Mouse (Mus musculus): ENCODE results near the gene Olfr39.
"Not testable (repeated sequence)": the region's sequence is repeated elsewhere in the genome, so short reads cannot be mapped to it uniquely, and the experiment has no call there.

Gene Olfr39

GRCm38 (mm10) chr9:20282051-20282450 is at the start of gene Olfr39:
Gene Olfr39 (plus strand): TSS chr9:20282351.
- DNase-seq, result no peak

- no peak for DNase-seq
Observed at GRCm38 (mm10) chr9:20236819-20237218, 45.3 kb upstream of the Olfr39 start, which contains the start of gene Olfr872. Gene Olfr872 (plus strand): TSS chr9:20237119.

GRCm38 (mm10) chr9:20237378-20237777 is 44.8 kb upstream of the Olfr39 start:
- DNase-seq, result no peak

GRCm38 (mm10) chr9:20295562-20295961 is 13.4 kb downstream of the Olfr39 start:
- not testable (repeated sequence) for DNase-seq

GRCm38 (mm10) chr9:20298232-20298631 is 16.1 kb downstream of the Olfr39 start, which contains the start of gene Olfr873:
Gene Olfr873 (plus strand): TSS chr9:20298532.
- no peak for DNase-seq

GRCm38 (mm10) chr9:20335994-20336393 is 53.8 kb downstream of the Olfr39 start, which contains the start of gene Olfr18:
Gene Olfr18 (minus strand): TSS chr9:20336094.
- no peak for DNase-seq
